Mouse (Mus musculus) urinary bladder, postnatal 4 days (tissue): ENCODE measurements around the gene Fetub.
"Not testable (repeated sequence)": the region's sequence is repeated elsewhere in the genome, so short reads cannot be mapped to it uniquely, and the experiment has no call there.

Source experiments
- DNase-seq, 2 experiments: peaks; one replicate each; pipeline ENCODE4 v3.0.0; 2021 to 2022; ENCODE audit warnings: low spot score in 2 of 2

Fetub gene

DNA sequence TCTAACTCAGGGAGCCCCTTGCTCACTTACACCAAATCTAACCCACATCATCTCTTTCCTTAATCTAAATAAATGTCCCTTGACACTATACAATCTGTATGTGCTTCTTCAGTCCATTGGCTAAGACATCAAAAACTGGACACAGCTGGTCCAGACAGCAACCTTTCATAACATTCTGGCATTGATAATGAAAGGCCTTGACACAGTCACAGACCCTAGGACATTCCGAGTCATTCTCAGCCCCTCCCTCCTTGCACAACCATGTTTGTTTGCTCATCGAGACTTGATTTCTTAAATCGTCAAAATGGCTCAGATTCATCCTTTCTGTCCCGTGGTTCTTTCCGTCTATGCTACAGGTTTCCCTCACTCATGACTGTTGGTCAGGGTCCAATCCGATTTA, 8.8 kb upstream of the Fetub start:
- no peak for DNase-seq

- DNase-seq: no peak
These were observed 6.1 kb upstream of the Fetub start for GRCm38 (mm10) chr16:22911986-22912385.

DNA sequence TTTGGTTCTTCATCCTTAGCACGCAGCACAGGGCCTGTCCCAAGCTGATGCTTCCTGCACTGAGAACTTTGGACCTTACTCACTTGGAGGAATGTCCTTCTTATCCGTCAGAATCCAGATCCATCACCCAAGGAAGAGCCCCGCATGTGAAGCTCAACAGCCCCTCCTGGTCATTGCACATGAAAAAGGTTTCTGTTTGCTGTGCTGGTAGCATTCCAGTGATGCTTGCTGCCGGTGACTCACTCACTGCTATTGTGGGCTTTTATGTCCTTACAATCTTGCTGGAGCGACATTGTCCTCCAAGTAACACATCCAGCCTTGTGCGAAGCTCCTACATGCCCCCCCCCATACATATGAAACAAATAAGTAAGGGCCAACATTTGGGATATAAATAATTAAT, 5.2 kb upstream of the Fetub start:
- no peak for DNase-seq

- no peak for DNase-seq
These were observed 3.9 kb upstream of the Fetub start for GRCm38 (mm10) chr16:22914276-22914675.

DNA sequence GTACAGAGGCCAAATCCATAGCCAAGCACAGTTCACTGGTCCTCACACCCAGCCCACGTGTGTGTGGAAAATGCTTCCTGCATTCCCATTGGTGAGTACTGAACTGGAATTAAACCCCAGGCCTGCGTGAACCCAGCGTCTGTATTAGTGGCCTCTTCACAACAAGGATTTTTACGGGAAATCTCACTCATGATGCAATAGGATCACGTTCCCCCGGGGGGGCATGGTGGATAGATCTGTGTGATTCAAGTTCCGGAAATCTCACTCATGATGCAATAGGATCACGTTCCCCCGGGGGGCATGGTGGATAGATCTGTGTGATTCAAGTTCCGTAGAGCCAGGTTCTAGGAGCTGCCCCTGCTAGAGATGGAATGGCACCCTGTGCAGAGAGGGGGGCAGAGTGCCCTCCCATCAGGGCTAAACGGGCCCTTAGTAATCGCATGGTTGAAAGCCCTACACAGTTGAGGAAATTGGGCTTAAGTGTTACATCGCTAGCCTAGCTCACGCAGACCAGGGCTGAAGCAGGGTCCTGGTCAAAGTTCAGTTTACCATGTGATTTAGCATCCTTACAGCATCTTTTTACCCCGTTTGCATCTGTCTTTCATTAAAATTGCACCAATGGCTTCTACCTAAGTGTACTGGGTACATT, 654 bp downstream of the Fetub start:
- DNase-seq: no peak

DNA sequence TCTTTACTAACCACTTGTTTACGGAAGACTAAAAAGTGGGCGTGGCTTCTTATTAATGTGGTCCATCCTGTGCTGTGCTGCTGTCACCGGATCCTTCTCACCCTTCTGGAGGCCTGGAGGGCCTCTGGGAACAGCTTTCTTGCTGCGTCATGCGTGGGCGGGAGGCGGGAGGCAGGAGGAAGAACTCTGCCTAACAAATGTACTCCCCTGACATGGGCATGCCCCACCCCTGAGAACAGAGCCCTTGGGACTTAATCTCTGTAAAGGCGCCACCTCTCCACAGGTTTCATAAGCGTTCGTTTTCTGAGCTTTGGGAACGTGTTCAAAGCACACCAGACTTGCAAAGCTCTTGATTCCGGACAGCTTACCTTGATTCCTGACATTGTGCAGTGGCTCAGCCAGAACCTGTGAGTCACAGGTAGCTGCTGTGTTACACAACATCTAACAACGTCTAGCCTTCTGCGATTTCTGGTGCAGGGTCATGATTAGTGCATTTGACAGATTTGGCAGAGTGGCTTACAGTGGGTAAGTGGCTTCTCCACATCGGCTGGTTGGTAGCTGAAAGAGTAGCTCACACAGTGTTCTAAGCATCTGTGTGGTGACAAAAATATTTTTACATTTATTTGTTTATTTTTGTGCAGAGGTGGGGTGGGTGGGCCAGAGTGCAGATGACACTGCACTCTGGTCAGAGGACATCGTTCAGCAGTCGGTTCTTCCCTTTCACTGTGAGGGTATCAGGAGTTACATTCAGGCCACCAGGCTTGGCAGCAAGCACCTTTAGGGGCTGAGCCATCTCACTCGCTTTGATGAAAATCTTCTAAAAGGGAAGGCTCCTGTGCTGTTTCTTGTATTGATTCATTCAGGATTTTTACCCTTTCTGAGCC, 2.1 kb downstream of the Fetub start:
- DNase-seq: no peak

- DNase-seq: no peak
These were observed 3.6 kb downstream of the Fetub start for GRCm38 (mm10) chr16:22921761-22922160.

DNA sequence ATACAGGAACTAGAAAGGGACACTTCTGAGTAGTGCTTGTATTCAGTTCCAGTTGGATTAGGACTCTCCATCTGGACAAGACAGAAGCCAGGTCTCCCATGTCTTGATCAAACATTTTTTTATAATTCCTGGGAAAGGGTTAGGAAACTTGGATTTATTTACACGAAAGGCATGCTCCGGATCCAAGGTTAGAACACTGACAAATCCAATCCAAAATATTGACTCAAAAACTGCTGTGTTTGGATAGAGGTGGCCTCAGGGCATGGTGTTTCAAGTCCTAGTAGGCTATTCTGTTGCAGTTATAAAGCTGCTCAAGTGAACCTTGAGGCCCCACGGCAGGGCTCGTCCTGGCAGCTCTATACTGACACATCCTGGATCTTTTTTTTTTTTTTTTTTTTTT, 4.3 kb downstream of the Fetub start:
- no peak for DNase-seq

- DNase-seq: no peak
These were observed 11.4 kb downstream of the Fetub start for GRCm38 (mm10) chr16:22929575-22929974.

DNA sequence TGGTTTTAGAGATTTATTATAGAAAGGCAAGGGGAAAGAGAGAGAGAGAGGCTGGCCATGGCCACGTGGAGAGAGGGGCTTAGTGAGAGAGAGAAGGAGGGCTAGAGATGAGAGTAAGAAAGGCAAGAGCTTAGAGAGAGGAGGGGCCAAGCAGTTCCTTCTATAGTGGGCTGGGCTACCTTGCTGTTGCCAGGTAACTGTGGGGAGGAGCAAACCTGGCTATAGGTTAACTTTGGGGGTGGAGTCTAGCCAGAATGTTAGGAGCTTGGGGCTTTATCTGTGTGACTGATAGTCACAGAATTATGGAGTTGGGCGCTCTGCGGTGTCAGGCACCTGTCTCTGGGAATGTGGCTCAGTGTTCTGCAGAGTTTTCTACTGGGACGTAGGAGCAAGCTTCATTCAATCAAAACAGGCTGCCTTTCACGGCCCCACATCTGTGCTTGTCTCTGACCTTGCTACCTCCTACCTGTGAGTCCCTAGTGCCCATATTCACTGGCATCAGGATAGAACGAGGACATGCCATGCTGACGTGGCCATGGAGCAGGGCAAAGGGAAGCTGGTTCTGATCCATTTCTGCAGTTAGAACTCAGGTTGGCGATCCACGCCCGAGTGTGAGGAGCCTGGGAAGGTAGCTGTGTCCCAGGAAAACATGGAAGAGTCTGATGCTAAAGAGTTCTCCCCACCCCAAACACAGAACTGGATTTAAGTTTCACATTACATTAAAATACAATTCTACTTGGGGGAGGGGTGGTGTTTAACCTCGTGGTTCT, 13.5 kb downstream of the Fetub start:
- no peak for DNase-seq

GRCm38 (mm10) chr16:22937631-22938030, 19.5 kb downstream of the Fetub start:
- DNase-seq: no peak

DNA sequence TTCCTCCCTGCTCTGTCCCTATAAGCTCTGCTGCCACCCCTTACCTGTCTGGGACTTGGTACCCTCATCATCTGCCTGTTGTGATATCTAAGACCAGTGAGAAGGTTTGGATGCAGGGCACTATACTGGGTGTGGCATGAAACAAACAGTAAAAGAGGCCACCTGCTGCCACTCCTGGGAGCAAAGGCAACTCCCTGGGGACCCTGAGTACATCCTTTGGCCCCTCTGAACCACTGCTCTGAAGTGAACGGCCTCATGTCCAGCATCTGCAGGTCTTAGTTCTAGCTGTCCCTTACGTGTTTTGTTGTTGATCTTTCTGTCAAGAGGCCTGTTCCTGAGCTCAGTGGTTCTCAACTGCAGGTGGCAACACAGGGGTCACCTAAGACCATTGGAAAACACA, 20.4 kb downstream of the Fetub start:
- no peak for DNase-seq

GRCm38 (mm10) chr16:22939120-22939695, 21.1 kb downstream of the Fetub start:
- no peak for DNase-seq

- DNase-seq: not testable (repeated sequence)
These were observed 23.8 kb downstream of the Fetub start for GRCm38 (mm10) chr16:22941825-22942476.

- no peak for DNase-seq
These were observed 29.2 kb downstream of the Fetub start for GRCm38 (mm10) chr16:22947371-22947770.

DNA sequence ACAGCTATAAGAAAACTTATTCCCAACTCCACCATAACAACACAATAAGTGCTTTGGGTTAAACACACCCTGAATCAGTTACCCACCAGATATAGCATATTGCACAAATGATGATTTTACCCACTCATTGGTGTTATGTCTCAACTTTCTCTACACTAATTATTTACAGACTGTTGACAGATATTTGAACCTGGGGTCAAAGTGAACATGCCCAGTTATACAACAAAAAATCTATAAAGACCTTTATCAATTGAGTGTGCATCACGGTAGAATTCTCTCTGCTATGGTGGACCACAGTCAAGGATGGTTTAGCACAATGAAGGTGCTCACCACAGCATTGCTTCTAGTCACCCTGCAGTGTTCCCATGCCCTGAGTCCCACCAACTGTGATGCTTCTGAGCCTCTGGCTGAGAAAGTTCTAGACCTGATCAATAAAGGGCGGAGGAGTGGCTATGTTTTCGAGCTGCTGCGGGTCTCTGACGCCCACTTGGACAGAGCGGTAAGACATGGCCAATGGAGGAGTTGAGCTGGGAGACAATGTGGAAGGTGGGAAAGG, 32.8 kb downstream of the Fetub start, which contains the start of gene Hrg:
Hrg (plus strand) TSS at position 233 of the 556 bp plus-strand sequence.
- no peak for DNase-seq

DNA sequence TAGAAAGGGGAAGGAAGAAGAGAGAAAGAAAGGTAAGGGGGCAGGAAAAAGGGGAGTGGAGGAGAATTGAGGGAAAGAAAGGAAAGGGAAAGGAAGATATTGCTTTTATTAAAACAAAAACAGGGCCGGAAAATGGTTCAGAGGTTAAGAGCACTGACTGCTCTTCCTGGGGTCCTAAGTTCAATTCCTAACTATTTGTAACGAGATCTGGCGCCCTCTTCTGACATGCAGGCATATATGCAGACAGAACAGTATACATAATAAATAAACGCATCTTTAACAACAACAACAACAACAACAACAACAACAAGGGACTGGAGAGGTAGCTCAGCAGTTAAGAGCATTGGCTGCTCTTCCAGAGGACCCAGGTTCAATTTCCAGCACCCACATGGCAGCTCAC, 34.9 kb downstream of the Fetub start:
- DNase-seq: no peak

GRCm38 (mm10) chr16:22955397-22956084, 37.4 kb downstream of the Fetub start:
- DNase-seq: no peak

- no peak for DNase-seq
These were observed 37.9 kb downstream of the Fetub start for GRCm38 (mm10) chr16:22956085-22956439.

- no peak for DNase-seq
These were observed 42.9 kb downstream of the Fetub start for GRCm38 (mm10) chr16:22961073-22961472.

GRCm38 (mm10) chr16:22962256-22962655, 44.1 kb downstream of the Fetub start:
- no peak for DNase-seq
